Mouse (Mus musculus) midbrain, embryonic 14.5 days (tissue): ENCODE data around the gene Krt36. TPM values are rescaled to one million over a fixed set of nuclear protein-coding genes. Genes with fewer than 3 reads are reported as not detected.

ENCODE experiments used
- ATAC-seq: fragments of 200-750 bp; cut with Nextera tagmentation; 2 replicates; pipeline ENCODE4 v1.8.0; 2017; ENCODE audit warnings: moderate number of reproducible peaks, moderate library complexity; ENCODE audit not compliant: low FRiP score, low TSS enrichment
- DNase-seq: peaks from one replicate; pipeline ENCODE4 v3.0.0-alpha.2; 2015
- H3K27ac ChIP-seq: fragments of 300-500 bp; sonication (generic); replicated peaks from 2 replicates; pipeline ENCODE4 v1.5.1; 2014; ENCODE audit warnings: mild to moderate bottlenecking, low read depth, low read length, moderate library complexity
- H3K27me3 ChIP-seq: fragments of 300-500 bp; sonication (generic); 2 replicates; pipeline ENCODE4 v1.6.1; 2014; ENCODE audit warnings: low read length, control low read depth, mixed read lengths; ENCODE audit not compliant: control insufficient read depth, insufficient read depth
- H3K36me3 ChIP-seq: fragments of 300-500 bp; sonication (generic); 2 replicates; pipeline ENCODE4 v1.6.1; 2014; ENCODE audit warnings: low read length, control low read depth; ENCODE audit not compliant: control insufficient read depth, insufficient read depth
- H3K4me1 ChIP-seq: fragments of 300-500 bp; sonication (generic); 2 replicates; pipeline ENCODE4 v1.6.1; 2014; ENCODE audit warnings: mild to moderate bottlenecking, antibody characterized with exemption, low read length, control low read depth; ENCODE audit not compliant: control insufficient read depth, insufficient read depth
- H3K4me2 ChIP-seq: fragments of 300-500 bp; sonication (generic); 2 replicates; pipeline ENCODE4 v1.6.1; 2014; ENCODE audit warnings: mild to moderate bottlenecking, low read length, moderate library complexity
- H3K4me3 ChIP-seq: fragments of 300-500 bp; sonication (generic); replicated peaks from 2 replicates; pipeline ENCODE4 v1.5.1; 2014; ENCODE audit warnings: low read depth, low read length
- H3K9ac ChIP-seq: fragments of 300-500 bp; sonication (generic); replicated peaks from 2 replicates; pipeline ENCODE4 v1.6.1; 2014; ENCODE audit warnings: mild to moderate bottlenecking, low read length, moderate library complexity
- H3K9me3 ChIP-seq: fragments of 300-500 bp; sonication (generic); 2 replicates; pipeline ENCODE4 v1.6.1; 2016; ENCODE audit warnings: low read length, control low read depth, mixed read lengths; ENCODE audit not compliant: control insufficient read depth
- WGBS: fragments of 180-500 bp; shearing (Covaris S2); extraction: QIAGEN DNeasy Blood & Tissue Kit; methylation state at CpG from one replicate; pipeline ENCODE4 v1.1.7; 2014; 5-methylcytosine and 5-hydroxymethylcytosine counted together
- polyA plus RNA-seq: library from polyadenylated mRNA; unstranded; fragments of >200 nt; fragmentation: Nextera tagmentation; extraction: Ambion mirVana; gene quantifications from 2 replicates; pipeline ENCODE4 v1.2.1, GENCODE M21; 2014

The Krt36 gene
- polyA plus RNA-seq, 1 experiment from 2014 or later: not detected

DNA sequence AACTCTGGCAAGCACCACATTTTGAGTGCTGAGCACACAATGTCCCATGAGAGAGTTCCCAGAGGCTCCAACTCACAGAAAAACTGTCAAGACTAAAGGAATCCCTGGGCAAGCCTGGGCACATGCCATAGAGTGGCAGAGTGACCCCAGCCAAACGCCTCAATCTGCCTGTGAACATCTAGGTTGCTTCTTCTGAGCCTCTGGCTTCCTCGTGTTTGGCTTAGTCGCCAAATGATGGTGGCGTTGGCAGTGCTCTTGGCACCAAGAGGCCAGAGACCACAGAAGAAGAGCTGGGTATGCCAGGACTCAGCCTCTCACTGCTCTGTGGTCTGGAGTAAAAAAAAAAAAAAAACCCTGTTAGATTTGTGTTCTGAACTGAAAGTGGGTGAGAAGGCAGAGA, 5.0 kb downstream of the Krt36 start:
- WGBS: 86% methylated on average over 4 of the region's 4 CpGs
- H3K4me2 ChIP-seq: no peak overlapping the region
- no peaks in the 10 kb centered on the region for H3K4me1 ChIP-seq
- H3K9ac ChIP-seq: no peak overlapping the region
- no peak overlapping the region for H3K27ac ChIP-seq
- no peak overlapping the region for H3K4me3 ChIP-seq
- DNase-seq: no peak
- no peaks in the 10 kb centered on the region for H3K9me3 ChIP-seq
- no peaks in the 10 kb centered on the region for H3K36me3 ChIP-seq
- H3K27me3 ChIP-seq: no peaks in the 10 kb centered on the region
- ATAC-seq: no peak

- no peaks in the 10 kb centered on the region for H3K27me3 ChIP-seq
- no peaks in the 10 kb centered on the region for H3K9me3 ChIP-seq
- H3K4me2 ChIP-seq: no peak overlapping the region
- no peaks in the 10 kb centered on the region for H3K4me1 ChIP-seq
- no peak overlapping the region for H3K27ac ChIP-seq
- 73% methylated on average over 9 of the region's 9 CpGs for WGBS
- no peak overlapping the region for H3K4me3 ChIP-seq
- H3K9ac ChIP-seq: no peak overlapping the region
- ATAC-seq (no peak), DNase-seq (no peak)
- H3K36me3 ChIP-seq: no peaks in the 10 kb centered on the region
Measured at GRCm38 (mm10) chr11:100097819-100098218, 7.6 kb downstream of the Krt36 start.

DNA sequence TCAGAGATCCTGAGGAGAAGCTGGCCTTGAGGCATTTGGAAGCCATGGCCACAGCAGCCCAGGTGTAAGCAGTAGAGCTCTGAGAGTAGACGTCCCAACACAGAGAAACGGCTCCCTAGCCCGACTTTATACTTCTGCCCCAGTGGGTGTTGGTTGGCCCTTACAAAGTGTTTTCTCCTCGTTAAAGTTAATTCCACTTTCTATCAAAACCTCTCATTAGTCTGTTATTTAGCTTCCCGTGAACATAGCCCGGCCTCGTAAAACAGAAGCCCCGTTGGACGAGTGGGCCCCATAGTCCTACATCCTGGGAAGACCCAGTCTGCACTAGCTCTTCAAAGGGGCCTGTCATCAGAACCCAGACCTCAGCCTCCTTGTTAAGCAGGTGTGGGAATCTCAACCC, 9.3 kb downstream of the Krt36 start, which contains the start of gene Krt35:
Gene Krt35 (minus strand): TSS at position 101 of the 400 bp plus-strand sequence.
- H3K4me2 ChIP-seq: no peak within 1 kb of the TSS
- H3K27me3 ChIP-seq: no peaks in the 10 kb centered on the region
- no peaks in the 10 kb centered on the region for H3K4me1 ChIP-seq
- H3K9me3 ChIP-seq: no peaks in the 10 kb centered on the region
- no peak within 1 kb of the TSS for H3K27ac ChIP-seq
- H3K9ac ChIP-seq: no peak within 1 kb of the TSS
- no peaks in the 10 kb centered on the region for H3K36me3 ChIP-seq
- ATAC-seq (no peak), DNase-seq (no peak)
- no peak within 1 kb of the TSS for H3K4me3 ChIP-seq
- WGBS: 92% methylated on average over 9 of the region's 9 CpGs

- Histone ChIP-seq H3K27me3 (no peaks in the 10 kb centered on the region), H3K4me1 (no peaks in the 10 kb centered on the region), H3K27ac (no peak overlapping the region), H3K36me3 (no peaks in the 10 kb centered on the region), H3K9me3 (no peaks in the 10 kb centered on the region), H3K4me2 (no peak overlapping the region), H3K4me3 (no peak overlapping the region), H3K9ac (no peak overlapping the region)
- 68% methylated on average over 7 of the region's 7 CpGs for WGBS
- ATAC-seq: no peak
- no peak for DNase-seq
Measured at GRCm38 (mm10) chr11:100088378-100089025, 16.9 kb downstream of the Krt36 start.

- DNase-seq (no peak), ATAC-seq (no peak)
- Histone ChIP-seq H3K9me3 (no peaks in the 10 kb centered on the region), H3K4me1 (no peaks in the 10 kb centered on the region), H3K27ac (no peak within 1 kb of the TSS), H3K36me3 (no peaks in the 10 kb centered on the region), H3K27me3 (no peaks in the 10 kb centered on the region), H3K4me2 (no peak within 1 kb of the TSS), H3K9ac (no peak within 1 kb of the TSS), H3K4me3 (no peak within 1 kb of the TSS)
- WGBS: 96% methylated on average over 10 of the region's 10 CpGs
Measured at GRCm38 (mm10) chr11:100087861-100088260, 17.6 kb downstream of the Krt36 start, which contains the start of gene Krt32. Gene Krt32, minus strand, starts transcription at chr11:100088226.

DNA sequence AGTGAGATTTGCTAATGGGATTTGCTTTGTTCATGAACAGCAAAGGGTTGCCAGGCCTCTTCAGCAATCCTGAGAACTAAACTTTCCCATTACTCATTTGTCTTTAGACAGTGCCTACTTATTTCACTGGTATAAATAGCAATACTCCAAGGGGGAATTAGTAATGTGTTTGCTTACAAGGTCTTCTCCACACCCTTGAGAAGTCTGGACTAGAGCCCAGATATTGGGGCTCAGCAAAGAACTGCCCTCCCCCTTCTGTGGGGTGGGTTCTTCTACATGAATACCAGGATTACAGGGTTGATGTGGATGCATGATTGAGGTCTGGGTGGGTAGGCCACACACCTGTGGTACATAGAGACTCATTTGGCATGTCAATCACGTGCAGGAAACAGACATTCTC, 31.6 kb downstream of the Krt36 start:
- Histone ChIP-seq H3K9me3 (no peaks in the 10 kb centered on the region), H3K4me2 (no peak overlapping the region), H3K4me3 (no peak overlapping the region), H3K9ac (no peak overlapping the region), H3K36me3 (no peaks in the 10 kb centered on the region), H3K27me3 (no peaks in the 10 kb centered on the region), H3K27ac (no peak overlapping the region), H3K4me1 (no peaks in the 10 kb centered on the region)
- no peak for DNase-seq
- ATAC-seq: no peak
- WGBS: 53% methylated on average over 1 of the region's 1 CpGs

DNA sequence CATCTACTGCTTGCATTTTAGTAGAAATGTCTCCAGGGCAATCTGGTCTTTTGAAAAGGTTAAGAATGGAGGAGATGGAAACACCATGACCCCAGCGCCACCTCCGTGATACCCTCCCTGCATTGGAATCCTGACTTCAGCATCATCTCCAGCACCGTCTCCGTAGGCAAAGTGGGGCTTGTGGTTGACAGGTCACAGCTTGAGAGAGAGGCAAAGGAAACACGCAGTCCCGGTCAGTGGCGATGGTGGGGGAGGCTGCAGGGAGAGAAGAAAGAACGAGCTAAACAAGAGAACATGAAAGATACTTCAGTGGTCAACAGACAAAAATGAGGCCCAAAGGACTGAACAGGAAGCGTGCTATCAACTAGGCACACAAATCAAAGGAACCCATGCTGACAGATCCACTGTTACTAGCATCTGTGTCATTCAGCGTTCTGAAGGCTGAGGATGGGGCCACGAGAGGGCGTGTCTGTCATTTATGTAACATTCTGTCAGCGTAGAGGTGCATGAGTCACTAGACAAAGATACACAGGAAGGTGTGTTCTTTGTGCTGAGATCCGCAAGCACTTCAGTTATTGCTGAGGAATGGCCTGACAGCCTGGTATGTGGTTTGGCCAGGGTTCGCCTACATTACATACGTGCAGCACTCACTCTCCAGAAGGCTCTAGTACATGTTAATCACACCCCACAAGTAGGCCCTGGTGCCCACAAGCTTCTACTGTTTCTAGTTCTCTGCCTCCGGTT, 38.0 kb downstream of the Krt36 start:
- WGBS: 91% methylated on average over 17 of the region's 17 CpGs
- no peak for DNase-seq
- Histone ChIP-seq H3K36me3 (no peaks in the 10 kb centered on the region), H3K27ac (no peak overlapping the region), H3K9me3 (no peaks in the 10 kb centered on the region), H3K4me3 (no peak overlapping the region), H3K4me2 (no peak overlapping the region), H3K27me3 (no peaks in the 10 kb centered on the region), H3K4me1 (no peaks in the 10 kb centered on the region), H3K9ac (no peak overlapping the region)
- ATAC-seq: no peak

DNA sequence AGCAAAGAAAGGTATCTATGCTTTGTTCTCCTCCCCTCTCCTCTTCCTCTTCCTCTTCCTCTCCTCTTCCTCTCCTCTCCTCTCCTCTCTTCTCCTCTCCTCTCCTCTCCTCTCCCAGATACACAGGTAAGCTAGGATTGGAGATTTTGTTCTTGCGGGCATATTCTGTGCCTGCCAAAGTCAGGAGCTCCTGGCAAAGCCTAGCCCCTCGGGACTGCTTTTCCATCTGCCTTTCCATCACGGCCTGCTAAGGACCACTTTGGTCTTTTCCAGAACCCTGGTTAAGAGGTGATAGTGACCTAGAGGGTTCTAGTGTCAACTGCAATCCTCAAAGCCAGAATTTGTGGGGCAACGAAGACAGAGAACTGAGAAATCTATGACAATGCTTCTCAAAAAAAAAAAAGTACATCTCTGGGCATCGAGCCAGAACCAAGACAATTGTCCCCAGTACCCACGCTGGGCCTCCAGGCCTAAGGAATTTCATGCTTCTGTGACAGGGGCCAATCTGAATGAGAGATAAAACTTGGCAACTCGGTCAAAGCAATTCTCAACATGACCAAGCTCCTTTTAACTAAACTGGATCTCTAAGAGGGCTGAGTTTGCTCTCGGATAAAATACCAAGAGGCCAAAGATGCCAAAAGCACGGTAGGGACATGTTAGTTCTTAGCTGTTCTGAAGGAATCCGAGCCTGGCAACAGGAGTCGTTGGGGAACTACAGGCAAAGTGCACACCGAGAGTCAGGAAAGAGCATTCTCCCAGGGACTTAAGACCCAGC, 39.0 kb downstream of the Krt36 start:
- Histone ChIP-seq H3K27me3 (no peaks in the 10 kb centered on the region), H3K4me1 (no peaks in the 10 kb centered on the region), H3K4me3 (no peak overlapping the region), H3K9me3 (no peaks in the 10 kb centered on the region), H3K27ac (no peak overlapping the region), H3K4me2 (no peak overlapping the region), H3K36me3 (no peaks in the 10 kb centered on the region), H3K9ac (no peak overlapping the region)
- 45% methylated on average over 12 of the region's 12 CpGs for WGBS
- DNase-seq: peak; percentile 27
- no peak for ATAC-seq
